Mouse (Mus musculus) MEL (cell line): Measurements from ENCODE around the gene E130308A19Rik. TPM values are rescaled to one million over a fixed set of nuclear protein-coding genes. Genes with fewer than 3 reads are reported as not detected.

Source experiments
- DNase-seq: peaks from one replicate; pipeline ENCODE4 v3.0.0; 2011; ENCODE audit warnings: low read depth, low spot score
- H3K27ac ChIP-seq: 2 replicates; pipeline ENCODE4 v1.5.1; 2012; ENCODE audit warnings: low read depth, mild to moderate bottlenecking, control low read depth, low read length, moderate library complexity; ENCODE audit not compliant: control insufficient read depth
- H3K27me3 ChIP-seq, 2 experiments: fragments of 150-350 bp in 1 of 2; sonication (generic) in 1 of 2; 2 replicates each; pipeline ENCODE4 v1.6.1; 2012; ENCODE audit warnings: low read length in 2 of 2, mild to moderate bottlenecking in 2 of 2, improper control_type of control experiment in 1 of 2, moderate library complexity in 1 of 2; ENCODE audit not compliant: insufficient read depth in 2 of 2, control insufficient read depth in 1 of 2
- H3K36me3 ChIP-seq, 2 experiments: 2 replicates each; pipeline ENCODE4 v1.6.1; 2012 to 2014; ENCODE audit warnings: low read length in 2 of 2, improper control_type of control experiment in 1 of 2, inconsistent platforms in 1 of 2, mild to moderate bottlenecking in 1 of 2; ENCODE audit not compliant: insufficient read depth in 2 of 2, control insufficient read depth in 1 of 2
- H3K4me1 ChIP-seq, 2 experiments: fragments of 150-350 bp in 1 of 2; sonication (generic) in 1 of 2; 2 replicates each; pipeline ENCODE4 v1.6.1; 2012; ENCODE audit warnings: low read length in 2 of 2, improper control_type of control experiment in 1 of 2, mild to moderate bottlenecking in 1 of 2; ENCODE audit not compliant: insufficient read depth in 2 of 2, control insufficient read depth in 1 of 2
- H3K4me3 ChIP-seq, 2 experiments: fragments of 150-350 bp in 1 of 2; sonication (generic) in 1 of 2; 2 replicates each; pipeline ENCODE4 v1.5.1; 2012; ENCODE audit warnings: low read depth in 2 of 2, low read length in 2 of 2, mild to moderate bottlenecking in 2 of 2, moderate library complexity in 2 of 2, control low read depth in 1 of 2, improper control_type of control experiment in 1 of 2; ENCODE audit not compliant: control insufficient read depth in 1 of 2, insufficient read depth in 1 of 2
- H3K79me2 ChIP-seq: 2 replicates; pipeline ENCODE4 v1.6.1; 2012; ENCODE audit warnings: mild to moderate bottlenecking, low read length, moderate library complexity; ENCODE audit not compliant: control insufficient read depth, poor library complexity, insufficient read depth
- H3K9ac ChIP-seq: 2 replicates; pipeline ENCODE4 v1.6.1; 2012; ENCODE audit warnings: low read depth, mild to moderate bottlenecking, control low read depth, low read length, moderate library complexity; ENCODE audit not compliant: control insufficient read depth, poor library complexity, severe bottlenecking
- H3K9me3 ChIP-seq: fragments of 150-350 bp; sonication (generic); replicated peaks from 2 replicates; pipeline ENCODE4 v1.6.1; 2012; ENCODE audit warnings: mild to moderate bottlenecking, low read length, improper control_type of control experiment, moderate library complexity; ENCODE audit not compliant: insufficient read depth
- BHLHE40 ChIP-seq: IDR thresholded peaks from 2 replicates; pipeline ENCODE4 v1.6.1; 2012; ENCODE audit warnings: low read depth, mild to moderate bottlenecking, inconsistent platforms, low read length, improper control_type of control experiment, borderline replicate concordance
- CHD2 ChIP-seq: IDR thresholded peaks from 2 replicates; pipeline ENCODE4 v1.6.1; 2011; ENCODE audit warnings: low read length, improper control_type of control experiment
- E2F4 ChIP-seq: IDR thresholded peaks from 2 replicates; pipeline ENCODE4 v1.6.1; 2011; ENCODE audit warnings: low read depth, low read length, improper control_type of control experiment, borderline replicate concordance
- ELF1 ChIP-seq: IDR thresholded peaks from 2 replicates; pipeline ENCODE4 v1.6.1; 2014; ENCODE audit warnings: low read depth, mild to moderate bottlenecking, inconsistent platforms, low read length, improper control_type of control experiment, moderate library complexity
- EP300 ChIP-seq, 2 experiments: IDR thresholded peaks; 2 replicates each; pipeline ENCODE4 v1.6.1; 2011; ENCODE audit warnings: improper control_type of control experiment in 2 of 2, low read length in 2 of 2, low read depth in 1 of 2, mild to moderate bottlenecking in 1 of 2
- ETS1 ChIP-seq: IDR thresholded peaks from 2 replicates; pipeline ENCODE4 v1.6.1; 2012; ENCODE audit warnings: low read depth, mild to moderate bottlenecking, inconsistent platforms, low read length, improper control_type of control experiment, moderate library complexity
- GABPA ChIP-seq: IDR thresholded peaks from 2 replicates; pipeline ENCODE4 v1.6.1; 2012; ENCODE audit warnings: low read depth, mild to moderate bottlenecking, inconsistent platforms, low read length, improper control_type of control experiment, moderate library complexity
- GATA1 ChIP-seq: IDR thresholded peaks from 2 replicates; pipeline ENCODE4 v1.6.1; 2011; ENCODE audit warnings: low read depth, low read length, improper control_type of control experiment
- HCFC1 ChIP-seq: IDR thresholded peaks from 2 replicates; pipeline ENCODE4 v1.6.1; 2012; ENCODE audit warnings: low read depth, mild to moderate bottlenecking, inconsistent platforms, low read length, improper control_type of control experiment, moderate library complexity
- JUND ChIP-seq: IDR thresholded peaks from 2 replicates; pipeline ENCODE4 v1.6.1; 2011; ENCODE audit warnings: low read depth, mild to moderate bottlenecking, improper control_type of control experiment, low read length
- KAT2A ChIP-seq: conservative IDR thresholded peaks from 2 replicates; pipeline ENCODE4 v1.6.1; 2012; ENCODE audit warnings: low read depth, low read length, improper control_type of control experiment, inconsistent platforms
- MAFK ChIP-seq: IDR thresholded peaks from 2 replicates; pipeline ENCODE4 v1.6.1; 2011; ENCODE audit warnings: low read depth, mild to moderate bottlenecking, low read length, improper control_type of control experiment, borderline replicate concordance
- MAX ChIP-seq: IDR thresholded peaks from 2 replicates; pipeline ENCODE4 v1.6.1; 2011; ENCODE audit warnings: low read length, improper control_type of control experiment
- MEF2A ChIP-seq: IDR thresholded peaks from 2 replicates; pipeline ENCODE4 v1.6.1; 2014; ENCODE audit warnings: low read depth, mild to moderate bottlenecking, inconsistent platforms, low read length, improper control_type of control experiment; ENCODE audit not compliant: poor library complexity, insufficient replicate concordance, severe bottlenecking; ENCODE audit errors: extremely low read depth
- MYB ChIP-seq: IDR thresholded peaks from 2 replicates; pipeline ENCODE4 v1.6.1; 2011; ENCODE audit warnings: mild to moderate bottlenecking, low read depth, low read length, improper control_type of control experiment
- MYC ChIP-seq: IDR thresholded peaks from 2 replicates; pipeline ENCODE4 v1.6.1; 2011; ENCODE audit warnings: low read depth, mild to moderate bottlenecking, low read length, improper control_type of control experiment, moderate library complexity
- NELFE ChIP-seq: IDR thresholded peaks from 2 replicates; pipeline ENCODE4 v1.6.1; 2011; ENCODE audit warnings: low read depth, low read length, improper control_type of control experiment
- NRF1 ChIP-seq: IDR thresholded peaks from 2 replicates; pipeline ENCODE4 v1.6.1; 2014; ENCODE audit warnings: low read depth, mild to moderate bottlenecking, inconsistent platforms, low read length, improper control_type of control experiment, moderate library complexity; ENCODE audit not compliant: poor library complexity, insufficient read depth, severe bottlenecking
- POLR2AphosphoS2 ChIP-seq: IDR thresholded peaks from 2 replicates; pipeline ENCODE4 v1.6.1; 2011; ENCODE audit warnings: low read length, improper control_type of control experiment
- RCOR1 ChIP-seq: IDR thresholded peaks from 2 replicates; pipeline ENCODE4 v1.6.1; 2012; ENCODE audit warnings: low read depth, mild to moderate bottlenecking, inconsistent platforms, low read length, improper control_type of control experiment
- TAL1 ChIP-seq: IDR thresholded peaks from 2 replicates; pipeline ENCODE4 v1.6.1; 2012; ENCODE audit warnings: mild to moderate bottlenecking, inconsistent platforms, low read length, moderate library complexity, mixed read lengths
- TBP ChIP-seq: IDR thresholded peaks from 2 replicates; pipeline ENCODE4 v1.8.0; 2011; ENCODE audit warnings: low read depth, low read length, improper control_type of control experiment
- TCF12 ChIP-seq: IDR thresholded peaks from 2 replicates; pipeline ENCODE4 v1.6.1; 2014; ENCODE audit warnings: low read depth, mild to moderate bottlenecking, inconsistent platforms, low read length, improper control_type of control experiment, moderate library complexity
- UBTF ChIP-seq: IDR thresholded peaks from 2 replicates; pipeline ENCODE4 v1.6.1; 2012; ENCODE audit warnings: low read depth, mild to moderate bottlenecking, inconsistent platforms, low read length, improper control_type of control experiment, moderate library complexity, borderline replicate concordance; ENCODE audit not compliant: insufficient read depth
- USF1 ChIP-seq: IDR thresholded peaks from 2 replicates; pipeline ENCODE4 v1.6.1; 2014; ENCODE audit warnings: low read depth, mild to moderate bottlenecking, inconsistent platforms, low read length, improper control_type of control experiment, moderate library complexity
- ZKSCAN1 ChIP-seq: IDR thresholded peaks from 2 replicates; pipeline ENCODE4 v1.6.1; 2012; ENCODE audit warnings: low read depth, mild to moderate bottlenecking, inconsistent platforms, low read length, improper control_type of control experiment, moderate library complexity
- ZMIZ1 ChIP-seq: IDR thresholded peaks from 2 replicates; pipeline ENCODE4 v1.6.1; 2012; ENCODE audit warnings: low read depth, mild to moderate bottlenecking, inconsistent platforms, low read length, improper control_type of control experiment, moderate library complexity
- polyA plus RNA-seq, 2 experiments: library from polyadenylated mRNA; stranded (reverse) in 1 of 2; unstranded in 1 of 2; fragments of >175 nt in 1 of 2; fragments of >200 nt in 1 of 2; gene quantifications; 2 replicates each; pipeline versions ENCODE4 v1.2.1 to v1.2.4; 2012; ENCODE audit warnings: low replicate concordance in 2 of 2, low read depth in 1 of 2; ENCODE audit not compliant: insufficient read length in 2 of 2, insufficient read depth in 1 of 2, missing spikeins in 1 of 2
- total RNA-seq: library from RNA; depleted of rRNA; stranded (reverse); fragments of 300-350 nt; gene quantifications from 2 replicates; pipeline ENCODE4 v1.2.3, GENCODE M21; 2012

E130308A19Rik gene
- total and polyA plus RNA-seq, 3 experiments = 4.0 to 12.5 TPM; not detected in 1

GRCm38 (mm10) chr4:59630122-59630521 lies 4.1 kb downstream of the E130308A19Rik start (continued):
- peak; percentile 91 for TF ChIP-seq TCF12
- TF ChIP-seq POLR2AphosphoS2 = no peak
- peak; percentile 85 for TF ChIP-seq GATA1

- DNase-seq = peak; percentile 35
- H3K4me1 ChIP-seq = peaks cover 22 to 25% of the 10 kb centered on the region in 2 experiments
- H3K27me3 ChIP-seq = no peaks in the 10 kb centered on the region
- no peak overlapping the region; the same call in 1 of the 2 replicates for H3K9ac ChIP-seq
- H3K36me3 ChIP-seq = peaks cover 0 to 33% of the 10 kb centered on the region in 2 experiments; a peak in 2 of 4 replicates
- no peak overlapping the region for H3K27ac ChIP-seq
- TF ChIP-seq ZKSCAN1 (no peak), BHLHE40 (no peak; the same call in 1 of the 2 replicates), GATA1 (peak; percentile 69), MAX (no peak), MEF2A (no peak), NELFE (no peak), UBTF (no peak), TAL1 (no peak), MYB (no peak), HCFC1 (no peak), NRF1 (no peak), GABPA (no peak), ELF1 (no peak), TCF12 (peak; percentile 43; the same call in 1 of the 2 replicates), USF1 (no peak), CHD2 (no peak), MAFK (no peak), TBP (no peak), KAT2A (no peak), ETS1 (0 out of 2 replicates have a peak, but pooled peaks have one; percentile 7), EP300 (IDR thresholded peaks at IDR 0.05; ENCODE audit: low read depth in 1 of 2, low read length in 2 of 2) (peak; percentile 48 to 58; a peak in 3 of 4 replicates), E2F4 (no peak), ZMIZ1 (no peak), POLR2AphosphoS2 (no peak), MYC (no peak), JUND (no peak), RCOR1 (peak; percentile 69)
- H3K79me2 ChIP-seq = no peaks in the 10 kb centered on the region; the same call in 1 of the 2 replicates
- no peaks in the 10 kb centered on the region for H3K9me3 ChIP-seq
- H3K4me3 ChIP-seq = no peak overlapping the region
These were observed 8.5 kb downstream of the E130308A19Rik start for GRCm38 (mm10) chr4:59634532-59634931.
